24 mouse cellular contexts compared by ENCODE assay signal in the genomic region with DNA sequence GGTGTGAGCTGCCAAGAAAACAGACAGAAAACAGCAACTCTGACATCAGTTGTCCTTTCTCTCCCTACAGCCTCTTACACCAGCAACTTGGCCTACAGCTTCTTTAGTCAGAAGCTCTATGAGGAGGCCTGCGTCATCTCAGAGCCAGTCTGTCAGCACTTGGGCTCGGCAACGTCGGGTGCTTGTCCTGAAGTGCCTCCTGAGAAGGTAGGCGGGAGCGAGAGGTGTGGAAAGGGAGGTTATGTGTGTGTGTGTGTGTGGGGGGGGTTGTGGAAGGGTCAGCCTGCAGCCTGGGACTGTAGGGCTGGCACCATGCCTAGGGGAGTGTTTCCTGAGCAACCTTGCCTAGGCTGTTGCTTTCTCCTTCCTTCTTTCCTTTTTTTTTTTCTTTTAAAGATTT. TPM values are rescaled to one million over a fixed set of nuclear protein-coding genes. Genes with fewer than 3 reads are reported as not detected.
DNase-seq lines count a peak whose midpoint lies in the region; ATAC-seq lines count a peak whose summit lies in the region.
"Had no signal": no experiment of that assay in that cellular context is flagged by ENCODE, and none has a peak within 500 bp of the region (broad histone marks: within the 10 kb centered on the region; RNA-seq: fewer than 3 reads in every experiment).

No protein-coding gene starts in this region.

- no peaks in the 10 kb centered on the region for H3K9me3 ChIP-seq in heart, embryonic 13.5 days
- H3K9me3 ChIP-seq: embryonic facial prominence, embryonic 12.5 days; midbrain, embryonic 13.5 days; neural tube, embryonic 12.5 days had no signal

- 31% methylated on average over 6 of the region's 6 CpGs for WGBS in heart, embryonic 13.5 days

- peak overlapping the region; percentile 28; the same call in 1 of the 2 replicates for H3K27ac ChIP-seq in heart, embryonic 13.5 days (replicated peaks)
- H3K27ac ChIP-seq: embryonic facial prominence, embryonic 12.5 days; hindbrain, embryonic 14.5 days; midbrain, embryonic 13.5 days; neural tube, embryonic 12.5 days had no signal

- H3K4me1 ChIP-seq in heart, embryonic 13.5 days: peaks cover 20% of the 10 kb centered on the region
- H3K4me1 ChIP-seq: embryonic facial prominence, embryonic 12.5 days; midbrain, embryonic 13.5 days; neural tube, embryonic 12.5 days had no signal

- H3K4me2 ChIP-seq in heart, embryonic 13.5 days: no peak overlapping the region
- H3K4me2 ChIP-seq: embryonic facial prominence, embryonic 12.5 days; hindbrain, embryonic 14.5 days; liver, embryonic 11.5 days; midbrain, embryonic 13.5 days; neural tube, embryonic 12.5 days had no signal

- peaks cover 75% of the 10 kb centered on the region for H3K36me3 ChIP-seq in heart, embryonic 13.5 days

- no peak overlapping the region for H3K9ac ChIP-seq in heart, embryonic 13.5 days
- H3K9ac ChIP-seq: embryonic facial prominence, embryonic 12.5 days; hindbrain, embryonic 14.5 days; midbrain, embryonic 13.5 days; neural tube, embryonic 12.5 days had no signal

- no peak overlapping the region for H3K4me3 ChIP-seq in heart, embryonic 13.5 days
- H3K4me3 ChIP-seq: embryonic facial prominence, embryonic 12.5 days; erythroblast, embryonic 14.5 days; midbrain, embryonic 13.5 days; neural tube, embryonic 12.5 days had no signal

- H3K27me3 ChIP-seq in heart, embryonic 13.5 days (replicated peaks): no peaks in the 10 kb centered on the region
- H3K27me3 ChIP-seq: embryonic facial prominence, embryonic 12.5 days; midbrain, embryonic 13.5 days; neural tube, embryonic 12.5 days had no signal

- peak; percentile 80 for DNase-seq in MN1 (ENCODE audit: low spot score)
- DNase-seq in heart, postnatal 4 days: peak; percentile 74
- peak; percentile 76 for DNase-seq in lung, postnatal 10 days
- no peak for DNase-seq in ovary, postnatal 14 days (ENCODE audit: low spot score)
- DNase-seq in cerebellum, adult 9-10 months: no peak
- DNase-seq: adrenal gland, adult 2 months; cerebellum, adult 9-11 months; kidney, adult 8-10 months; kidney, postnatal 14 days; right cerebral cortex, adult 18-20 months; thymus, postnatal 14 days had no signal

- peak; percentile 69; the same call in 1 of the 2 replicates for ATAC-seq in heart, embryonic 13.5 days (ENCODE audit: extremely low read depth, insufficient number of reproducible peaks, low FRiP score, low TSS enrichment)
- no peak for ATAC-seq in megakaryocyte, adult 5-6 weeks (ENCODE audit: poor library complexity, severe bottlenecking)
- ATAC-seq: forebrain, embryonic 16.5 days; midbrain, embryonic 13.5 days had no signal

RNA-seq across cellular contexts. Expression of a gene that starts 6.5 kb away (rescaled TPM):
- polyA plus RNA-seq in heart, embryonic 13.5 days (2015; fragmentation: Nextera tagmentation; extraction: Ambion mirVana): 18.9 and 19.3 TPM in 2 replicates
- 10 to 100 TPM; 23.2 to 28.2 TPM for total RNA-seq in heart, postnatal 4 days (2021)
- total RNA-seq in megakaryocyte, adult 5-6 weeks (2015): 26.3 and 37.4 TPM in 2 replicates
- total RNA-seq in megakaryocyte, adult 5-6 weeks (2017): 15.2 and 30.9 TPM in 2 replicates

RNA-seq across cellular contexts. Expression of a gene that starts 23.3 kb away (rescaled TPM):
- polyA plus RNA-seq in heart, embryonic 13.5 days (2015; fragmentation: Nextera tagmentation; extraction: Ambion mirVana): 46.1 and 46.7 TPM in 2 replicates
- 10 to 100 TPM; 21.1 to 22.7 TPM for total RNA-seq in heart, postnatal 4 days (2021)
- 49.8 and 64.3 TPM in 2 replicates for total RNA-seq in megakaryocyte, adult 5-6 weeks (2015)
- 34.8 and 35.1 TPM in 2 replicates for total RNA-seq in megakaryocyte, adult 5-6 weeks (2017)

RNA-seq across cellular contexts. Expression of a gene that starts 23.4 kb away (rescaled TPM):
- polyA plus RNA-seq in heart, embryonic 13.5 days (2015; fragmentation: Nextera tagmentation; extraction: Ambion mirVana): 310 and 347 TPM in 2 replicates
- 100 to 1,000 TPM; 334 to 351 TPM for total RNA-seq in heart, postnatal 4 days (2021)
- total RNA-seq in megakaryocyte, adult 5-6 weeks (2015): 385 and 398 TPM in 2 replicates
- 347 and 441 TPM in 2 replicates for total RNA-seq in megakaryocyte, adult 5-6 weeks (2017)

RNA-seq across cellular contexts. Expression of a gene that starts 29.0 kb away (rescaled TPM):
- 60.0 and 65.0 TPM in 2 replicates for polyA plus RNA-seq in heart, embryonic 13.5 days (2015; fragmentation: Nextera tagmentation; extraction: Ambion mirVana)
- 10 to 100 TPM; 31.8 to 37.3 TPM for total RNA-seq in heart, postnatal 4 days (2021)
- 28.4 and 28.6 TPM in 2 replicates for total RNA-seq in megakaryocyte, adult 5-6 weeks (2015)
- 47.8 and 52.2 TPM in 2 replicates for total RNA-seq in megakaryocyte, adult 5-6 weeks (2017)

RNA-seq across cellular contexts. Expression of a gene that starts 32.2 kb away (rescaled TPM):
- not detected in 2 replicates for polyA plus RNA-seq in heart, embryonic 13.5 days (2015; fragmentation: Nextera tagmentation; extraction: Ambion mirVana)
- not detected for total RNA-seq in heart, postnatal 4 days (2021)
- total RNA-seq in megakaryocyte, adult 5-6 weeks (2015): not detected in 2 replicates
- total RNA-seq in megakaryocyte, adult 5-6 weeks (2017): not detected in 2 replicates
- total RNA-seq: adrenal gland, adult 2 months; gastrocnemius, adult 8-10 months; granulocyte monocyte progenitor cell, adult 5-6 weeks; left cerebral cortex, adult 18-20 months had no signal
- polyA plus RNA-seq: C2C12; erythroblast, embryonic 14.5 days; forebrain, embryonic 16.5 days; hindbrain, embryonic 14.5 days; liver, embryonic 11.5 days had no signal

Comparison
In these comparisons a context has a peak if more than half of its experiments do, and no peak if none do; other contexts are left out.
1. DNase-seq: peak in MN1 (single experiment), heart, postnatal 4 days (single experiment) and lung, postnatal 10 days (single experiment); none in ovary, postnatal 14 days (single experiment) and cerebellum, adult 9-10 months (single experiment).